Mouse (Mus musculus): ENCODE data around the gene Pknox2.

GRCm38 (mm10) chr9:37106808-37107207, 40.4 kb downstream of the Pknox2 start:
- no peak for TF ChIP-seq CTCF (IDR thresholded peaks at IDR 0.05; ENCODE audit: control insufficient read depth, insufficient read depth, low read length)
- TF ChIP-seq POLR2A (IDR thresholded peaks at IDR 0.05; ENCODE audit: borderline replicate concordance, control insufficient read depth, low read depth, low read length), result no peak

Data from bone marrow, adult 2 months (tissue).